Mouse (Mus musculus) left cerebral cortex, adult 9 months (tissue): Measurements from ENCODE around the gene Tmem145.
"Not testable (repeated sequence)": the region's sequence is repeated elsewhere in the genome, so short reads cannot be mapped to it uniquely, and the experiment has no call there.

Experiments
- DNase-seq, 2 experiments: peaks; one replicate each; pipeline ENCODE4 v3.0.0; 2022; ENCODE audit warnings: low spot score in 2 of 2

Tmem145 gene

DNA sequence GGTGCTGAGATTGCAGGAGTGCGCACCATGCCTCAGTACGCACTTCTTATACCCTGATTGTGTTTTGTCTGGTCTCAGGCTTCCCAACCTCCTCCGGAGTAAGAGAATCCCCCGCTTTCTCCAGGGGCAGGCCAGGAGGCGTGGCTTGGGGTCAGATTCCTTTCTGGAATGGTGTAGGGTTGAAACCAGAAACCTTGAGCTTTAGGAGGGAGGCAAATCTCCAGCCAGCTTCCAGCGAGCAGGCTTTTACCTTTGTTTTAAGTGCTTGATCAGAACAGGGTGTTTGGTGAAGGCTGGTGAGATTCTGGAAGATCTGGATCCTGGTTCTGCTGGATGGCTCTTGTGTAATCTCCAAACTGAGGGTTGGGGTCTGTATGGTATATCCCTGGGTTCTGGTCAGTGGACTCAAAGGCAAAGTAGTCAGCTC, 16.2 kb downstream of the Tmem145 start:
- no peak for DNase-seq

DNA sequence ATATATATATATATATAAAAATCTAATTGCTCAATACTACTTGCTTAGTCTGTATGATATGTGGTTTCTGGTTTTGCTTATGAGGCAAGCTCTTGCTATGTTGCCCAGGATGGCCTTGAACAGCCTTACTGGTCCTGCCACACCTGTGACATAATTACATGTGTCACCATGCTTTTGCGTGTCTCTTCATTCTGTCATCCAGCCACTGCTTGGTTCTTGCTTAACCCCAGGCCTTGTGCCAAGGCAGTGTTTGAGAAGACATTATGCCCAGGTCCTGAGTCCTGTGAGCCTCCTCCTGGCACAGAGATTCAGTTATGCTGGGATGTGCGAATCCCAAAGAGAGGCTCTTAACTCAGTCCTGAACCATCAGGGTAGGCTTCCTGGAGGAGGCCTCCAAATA, 17.3 kb downstream of the Tmem145 start:
- no peak for DNase-seq

DNA sequence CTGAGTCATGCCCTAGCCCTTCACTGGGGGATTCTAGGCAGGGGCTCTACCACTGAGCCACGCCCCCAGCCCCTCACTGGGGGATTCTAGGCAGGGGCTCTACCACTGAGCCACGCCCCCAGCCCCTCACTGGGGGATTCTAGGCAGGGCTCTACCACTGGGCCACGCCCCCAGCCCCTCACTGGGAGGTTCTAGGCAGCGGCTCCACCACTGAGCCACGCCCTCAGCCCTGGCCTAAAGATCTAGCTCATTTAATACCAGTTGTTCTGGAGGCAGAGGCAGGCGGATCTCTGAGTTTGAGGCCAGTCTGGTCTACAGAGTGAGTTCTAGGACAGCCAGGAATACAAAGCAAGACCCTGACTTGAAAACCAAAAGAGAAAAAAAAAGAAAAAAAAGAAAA, 19.5 kb downstream of the Tmem145 start:
- DNase-seq, result not testable (repeated sequence)

DNA sequence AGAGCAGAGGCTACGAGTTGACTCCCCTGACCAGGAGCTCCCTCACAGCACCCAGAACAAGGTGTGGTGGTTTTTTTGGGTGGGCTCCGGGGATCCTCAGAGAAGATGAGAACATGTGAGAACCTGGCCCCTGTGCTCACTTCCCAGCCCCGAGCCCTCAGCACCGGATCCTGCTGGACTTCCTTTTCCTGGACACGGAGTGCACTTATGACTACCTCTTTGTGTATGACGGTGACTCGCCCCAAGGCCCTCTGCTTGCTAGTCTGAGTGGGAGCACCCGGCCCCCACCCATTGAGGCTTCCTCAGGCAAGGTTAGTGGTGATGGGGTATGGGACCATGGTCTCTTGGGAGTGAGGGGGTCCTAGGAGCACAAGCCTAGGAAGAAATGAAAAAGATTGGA, 20.3 kb downstream of the Tmem145 start:
- no peak for DNase-seq

DNA sequence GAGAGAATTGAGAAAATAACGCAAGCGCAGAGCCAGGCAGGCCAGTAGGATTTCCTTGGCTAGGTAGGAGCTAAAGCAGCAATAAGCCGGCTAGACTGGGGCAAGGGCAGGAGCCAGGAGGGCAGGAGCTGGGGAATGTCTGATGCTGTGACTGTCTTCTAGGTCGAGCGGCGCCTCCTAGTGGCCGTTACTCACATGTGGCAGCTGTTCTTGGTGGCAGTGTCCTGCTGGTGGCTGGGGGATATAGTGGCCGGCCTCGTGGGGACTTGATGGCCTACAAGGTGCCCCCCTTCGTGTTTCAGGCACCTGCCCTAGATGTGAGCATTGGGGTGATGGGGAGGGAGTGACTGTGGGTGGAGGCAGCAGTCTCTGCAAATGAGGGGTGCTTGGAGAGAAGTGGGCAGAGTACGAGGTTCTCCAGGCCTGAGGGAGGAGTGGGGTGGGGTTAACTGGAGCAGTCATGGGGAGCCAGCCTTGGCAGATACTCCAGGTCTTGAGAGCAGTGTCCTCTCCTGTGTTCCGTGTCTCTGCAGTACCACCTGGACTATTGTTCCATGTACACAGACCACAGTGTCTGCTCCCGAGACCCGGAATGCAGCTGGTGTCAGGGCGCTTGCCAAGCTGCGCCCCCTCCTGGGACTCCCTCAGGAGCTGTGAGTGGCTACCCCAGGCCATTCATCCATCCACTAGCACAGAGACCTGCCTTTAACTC, 27.8 kb downstream of the Tmem145 start:
- DNase-seq, result peak in 1 of 2 experiments; percentile 71

DNA sequence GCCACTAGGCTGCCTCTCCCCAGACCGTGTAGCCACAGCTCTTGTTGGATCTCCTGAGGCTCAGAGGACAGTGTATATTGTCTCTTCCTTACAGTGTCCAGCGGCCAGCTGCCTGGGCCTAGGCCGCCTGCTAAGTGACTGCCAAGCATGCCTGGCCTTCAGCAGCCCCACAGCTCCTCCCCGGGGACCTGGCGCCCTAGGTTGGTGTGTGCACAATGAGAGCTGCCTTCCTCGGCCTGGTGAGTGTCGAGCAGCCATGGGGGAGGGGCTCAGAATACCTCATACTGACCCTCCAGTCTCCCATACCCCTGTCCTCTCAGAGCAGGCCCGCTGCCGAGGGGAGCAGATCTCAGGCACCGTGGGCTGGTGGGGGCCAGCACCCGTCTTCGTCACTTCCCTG, 28.6 kb downstream of the Tmem145 start:
- DNase-seq, result no peak

DNA sequence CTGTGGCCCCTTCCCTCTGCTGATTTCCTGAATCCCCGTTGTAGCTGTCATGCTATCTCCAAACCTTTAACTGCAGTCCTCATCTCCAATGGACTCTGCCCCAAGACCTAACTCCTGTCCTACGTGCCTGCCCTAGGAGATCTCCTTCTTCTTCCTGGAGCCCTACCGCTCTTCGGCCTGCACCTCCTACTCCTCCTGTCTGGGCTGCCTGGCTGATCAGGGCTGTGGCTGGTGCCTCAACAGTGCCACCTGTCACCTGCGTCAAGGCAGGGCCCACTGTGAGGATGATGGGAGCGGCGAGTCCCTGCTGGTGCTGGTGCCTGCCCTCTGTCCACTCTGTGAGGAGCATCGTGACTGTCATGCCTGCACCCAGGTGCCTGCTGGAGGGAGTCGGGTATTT, 33.4 kb downstream of the Tmem145 start:
- no peak for DNase-seq

DNA sequence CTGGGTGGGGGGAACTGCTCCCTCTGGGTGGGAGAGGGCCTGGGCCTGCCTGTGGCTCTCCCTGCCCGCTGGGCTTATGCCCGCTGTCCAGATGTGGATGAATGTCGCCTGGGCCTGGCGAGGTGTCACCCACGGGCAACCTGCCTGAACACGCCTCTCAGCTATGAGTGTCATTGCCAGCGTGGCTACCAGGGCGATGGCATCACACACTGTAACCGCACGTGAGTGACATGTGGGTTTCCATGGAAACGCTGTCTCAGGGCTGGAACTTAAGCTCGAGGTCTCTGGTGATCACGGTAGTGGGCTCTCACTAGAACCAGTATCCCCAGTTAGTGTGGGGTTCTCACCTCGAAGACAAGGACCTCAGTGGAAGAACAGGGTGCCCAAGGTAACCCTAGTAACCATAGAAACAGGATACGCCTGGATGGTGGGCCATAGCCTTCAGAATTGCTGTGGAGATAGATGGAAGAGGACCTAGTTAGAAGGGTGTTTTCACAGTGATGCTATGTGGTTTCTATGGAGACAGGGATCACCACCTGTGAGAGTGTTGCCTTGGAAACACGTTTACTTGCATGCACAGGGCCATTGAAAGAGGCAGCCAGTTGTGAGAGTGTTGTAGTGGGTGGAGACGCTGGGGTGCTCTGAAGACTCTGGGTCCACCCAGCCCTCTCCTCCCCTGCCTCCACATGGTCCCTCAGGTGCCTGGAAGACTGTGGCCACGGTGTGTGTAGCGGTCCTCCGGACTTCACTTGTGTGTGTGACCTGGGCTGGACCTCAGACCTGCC, 35.3 kb downstream of the Tmem145 start:
- peak; percentile 49 to 50 for DNase-seq

DNA sequence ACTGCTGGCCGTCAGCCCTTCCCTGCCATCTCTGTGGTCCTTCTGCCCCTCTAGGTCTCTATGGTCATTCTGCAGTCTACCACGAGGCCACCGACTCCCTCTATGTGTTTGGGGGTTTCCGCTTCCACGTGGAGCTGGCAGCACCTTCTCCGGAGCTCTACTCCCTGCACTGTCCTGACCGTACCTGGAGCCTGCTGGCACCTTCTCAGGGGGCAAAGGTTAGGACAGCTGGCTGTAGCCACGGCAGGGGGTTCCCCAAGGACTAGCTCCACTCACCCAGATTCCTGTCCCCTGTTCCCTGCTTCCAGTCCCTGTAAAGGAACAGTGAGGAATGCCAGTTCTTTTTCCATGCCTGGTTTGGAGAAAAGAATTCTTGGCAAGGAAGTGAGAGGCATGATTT, 43.0 kb downstream of the Tmem145 start:
- DNase-seq, result no peak

DNA sequence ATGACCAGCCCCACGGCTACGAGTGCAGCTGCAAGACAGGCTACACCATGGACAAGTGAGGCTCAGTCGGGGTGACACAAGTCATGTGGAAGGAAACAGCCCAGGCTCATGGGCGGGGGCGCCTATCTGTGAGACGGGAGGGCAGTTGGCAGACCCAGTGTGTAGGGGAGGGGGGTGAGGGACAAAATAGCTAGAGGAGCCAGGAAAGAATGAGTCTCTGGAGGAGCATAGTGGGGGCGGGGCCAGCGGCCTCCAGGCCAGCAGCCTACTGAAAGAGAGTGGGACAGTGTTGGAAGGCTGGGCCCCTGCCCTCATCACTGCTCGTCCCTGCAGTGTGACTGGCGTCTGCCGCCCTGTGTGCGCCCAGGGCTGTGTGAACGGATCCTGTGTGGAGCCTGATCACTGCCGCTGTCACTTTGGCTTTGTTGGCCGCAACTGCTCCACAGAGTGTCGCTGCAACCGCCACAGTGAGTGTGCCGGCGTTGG, 52.9 kb downstream of the Tmem145 start:
- DNase-seq, result no peak

DNA sequence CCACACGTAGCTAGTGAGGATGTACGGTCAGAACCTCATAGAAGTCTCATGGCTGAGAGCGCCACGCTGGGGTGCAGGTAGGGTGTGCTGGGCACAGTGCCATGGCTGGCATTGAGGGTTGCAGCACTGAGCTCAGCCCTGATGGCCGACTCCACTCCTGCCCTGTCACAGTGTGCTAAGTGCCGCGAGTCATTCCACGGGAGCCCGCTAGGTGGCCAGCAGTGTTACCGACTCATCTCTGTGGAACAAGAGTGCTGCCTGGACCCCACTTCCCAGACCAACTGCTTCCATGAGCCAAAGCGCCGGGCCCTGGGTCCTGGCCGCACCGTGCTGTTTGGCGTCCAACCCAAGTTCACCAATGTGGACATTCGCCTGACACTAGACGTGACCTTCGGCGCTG, 57.2 kb downstream of the Tmem145 start:
- DNase-seq, result no peak

DNA sequence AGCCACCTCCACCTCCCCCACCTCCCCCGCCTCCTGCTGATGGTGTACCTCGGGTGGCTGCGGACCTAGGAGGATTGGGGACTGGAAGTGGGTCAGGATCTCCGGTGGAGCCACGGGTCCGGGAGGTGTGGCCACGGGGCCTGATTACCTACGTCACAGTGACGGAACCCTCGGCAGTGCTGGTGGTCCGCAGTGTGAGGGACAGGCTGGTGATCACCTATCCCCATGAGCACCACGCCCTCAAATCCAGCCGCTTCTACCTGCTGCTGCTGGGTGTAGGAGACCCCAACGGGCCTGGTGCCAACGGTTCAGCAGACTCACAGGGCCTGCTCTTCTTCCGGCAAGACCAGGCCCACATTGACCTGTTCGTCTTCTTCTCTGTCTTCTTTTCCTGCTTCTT, 57.7 kb downstream of the Tmem145 start:
- DNase-seq, result no peak
